Mouse (Mus musculus) CH12.LX (cell line): ENCODE measurements around the gene Pcca.

ENCODE experiments used
- JUND ChIP-seq: conservative IDR thresholded peaks from 2 replicates; pipeline ENCODE4 v1.6.1; 2011; ENCODE audit warnings: low read depth, low read length, improper control_type of control experiment
- NELFE ChIP-seq: IDR thresholded peaks from 2 replicates; pipeline ENCODE4 v1.6.1; 2011; ENCODE audit warnings: low read depth, low read length, improper control_type of control experiment
- POLR2A ChIP-seq: IDR thresholded peaks from 2 replicates; pipeline ENCODE4 v1.6.1; 2011; ENCODE audit warnings: low read depth, mild to moderate bottlenecking, improper control_type of control experiment, low read length
- TBP ChIP-seq: conservative IDR thresholded peaks from 2 replicates; pipeline ENCODE4 v1.6.1; 2011; ENCODE audit warnings: low read depth, low read length, improper control_type of control experiment

- no peak for TF ChIP-seq POLR2A
- no peak for TF ChIP-seq NELFE
- no peak for TF ChIP-seq TBP
- TF ChIP-seq JUND, result no peak
Observed at GRCm38 (mm10) chr14:122905007-122905406, 370.9 kb downstream of the Pcca start.
